Mouse (Mus musculus): Measurements from ENCODE around the gene Ppp1r13b. TPM values are rescaled to one million over a fixed set of nuclear protein-coding genes. Genes with fewer than 3 reads are reported as not detected.

Gene Ppp1r13b
- polyA plus RNA-seq, 1 experiment = 34.1 TPM

GRCm38 (mm10) chr12:111906309-111906875, 1.5 kb downstream of the Ppp1r13b start:
- WGBS = 20% methylated on average over 5 of the region's 5 CpGs
- peaks cover 17% of the 10 kb centered on the region for H3K4me1 ChIP-seq (ENCODE audit: control insufficient read depth, insufficient read depth, low read length)
- DNase-seq = no peak
- H3K4me3 ChIP-seq (replicated peaks; ENCODE audit: extremely low read depth, low read depth, low read length) = peak overlapping the region; percentile 71
- TF ChIP-seq POLR2A (IDR thresholded peaks at IDR 0.05; ENCODE audit: borderline replicate concordance, extremely low read depth, low read depth, low read length) (no peak), CTCF (IDR thresholded peaks at IDR 0.05; ENCODE audit: insufficient read depth, low read length) (no peak)

DNA sequence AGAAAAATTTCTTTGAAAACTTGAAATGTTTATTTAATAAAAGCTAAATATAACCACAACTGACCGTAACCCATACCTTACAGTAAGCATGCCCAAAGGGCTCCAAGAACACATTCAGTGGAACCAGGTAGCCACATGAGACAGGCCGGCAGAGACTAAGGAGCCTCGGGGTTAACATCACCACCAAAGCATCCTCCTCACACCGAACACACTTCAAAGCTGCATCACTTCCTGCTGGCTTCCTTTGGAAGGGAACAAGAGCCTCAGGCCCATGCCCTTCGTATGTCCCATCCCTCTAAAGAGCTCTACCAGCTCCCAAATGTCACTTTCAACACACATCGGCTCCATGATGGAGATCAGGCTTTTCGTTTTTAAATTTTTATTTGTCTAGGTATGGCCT, 5.4 kb downstream of the Ppp1r13b start:
- 42% methylated on average over 7 of the region's 7 CpGs for WGBS
- H3K4me1 ChIP-seq (ENCODE audit: control insufficient read depth, insufficient read depth, low read length) = peaks cover 31% of the 10 kb centered on the region
- TF ChIP-seq POLR2A (IDR thresholded peaks at IDR 0.05; ENCODE audit: borderline replicate concordance, extremely low read depth, low read depth, low read length) (no peak), CTCF (IDR thresholded peaks at IDR 0.05; ENCODE audit: insufficient read depth, low read length) (no peak)

DNA sequence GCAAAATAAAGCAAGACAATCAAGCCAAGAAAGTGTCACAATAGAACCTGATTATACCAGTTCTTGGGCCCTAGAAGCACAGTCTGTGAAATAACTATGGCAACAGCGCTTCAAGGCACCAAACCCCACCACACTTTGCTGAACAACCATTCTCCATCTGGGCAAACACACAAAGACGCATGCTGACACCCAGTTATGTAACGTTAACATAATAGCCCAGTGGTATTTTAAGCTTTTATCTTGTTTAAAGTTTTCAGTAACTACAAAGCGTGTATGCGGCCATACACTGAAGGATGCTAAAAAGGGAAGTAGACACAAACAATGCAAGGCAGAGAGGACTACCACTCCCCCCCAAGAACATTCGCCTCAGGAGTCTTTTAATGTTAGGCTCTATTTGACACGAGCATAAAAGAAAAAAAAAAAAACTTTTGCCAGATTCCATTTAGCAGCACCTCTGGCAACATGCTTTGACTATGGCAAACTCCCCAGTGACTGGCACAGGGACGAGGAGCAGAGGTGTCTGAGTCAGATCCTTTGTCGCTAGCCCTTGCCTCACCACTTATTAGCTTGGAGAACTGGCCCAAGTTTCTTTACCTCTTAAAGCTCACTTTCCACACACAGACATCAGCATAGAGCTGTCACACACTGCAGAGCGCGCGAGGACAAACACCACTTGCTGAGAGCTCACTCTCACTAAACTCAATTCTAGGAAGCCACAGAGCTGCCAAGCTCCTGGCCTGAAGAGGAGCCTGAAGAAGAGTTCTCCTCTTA, 6.6 kb downstream of the Ppp1r13b start:
- H3K4me1 ChIP-seq (ENCODE audit: control insufficient read depth, insufficient read depth, low read length) = peaks cover 41% of the 10 kb centered on the region
- H3K4me3 ChIP-seq (replicated peaks; ENCODE audit: extremely low read depth, low read depth, low read length) = no peak overlapping the region
- TF ChIP-seq POLR2A (IDR thresholded peaks at IDR 0.05; ENCODE audit: borderline replicate concordance, extremely low read depth, low read depth, low read length) = no peak
- TF ChIP-seq CTCF (IDR thresholded peaks at IDR 0.05; ENCODE audit: insufficient read depth, low read length) = no peak
- DNase-seq = no peak
- 16% methylated on average over 12 of the region's 12 CpGs for WGBS

More for the DNA sequence above, 5.4 kb downstream of the Ppp1r13b start:
- no peak overlapping the region for H3K4me3 ChIP-seq (replicated peaks; ENCODE audit: extremely low read depth, low read depth, low read length)
- no peak for DNase-seq

- Histone ChIP-seq H3K4me1 (ENCODE audit: control insufficient read depth, insufficient read depth, low read length) (peaks cover 47% of the 10 kb centered on the region), H3K4me3 (replicated peaks; ENCODE audit: extremely low read depth, low read depth, low read length) (no peak overlapping the region)
- TF ChIP-seq CTCF (IDR thresholded peaks at IDR 0.05; ENCODE audit: insufficient read depth, low read length) = no peak
- TF ChIP-seq POLR2A (IDR thresholded peaks at IDR 0.05; ENCODE audit: borderline replicate concordance, extremely low read depth, low read depth, low read length) = no peak
- 53% methylated on average over 5 of the region's 5 CpGs for WGBS
- DNase-seq = no peak
Observed at GRCm38 (mm10) chr12:111899646-111900045, 8.3 kb downstream of the Ppp1r13b start.

- WGBS = 50% methylated on average over 9 of the region's 9 CpGs
- H3K4me3 ChIP-seq (replicated peaks; ENCODE audit: extremely low read depth, low read depth, low read length) = no peak overlapping the region
- TF ChIP-seq POLR2A (IDR thresholded peaks at IDR 0.05; ENCODE audit: borderline replicate concordance, extremely low read depth, low read depth, low read length) (no peak), CTCF (IDR thresholded peaks at IDR 0.05; ENCODE audit: insufficient read depth, low read length) (no peak)
- no peak for DNase-seq
- peaks cover 50% of the 10 kb centered on the region for H3K4me1 ChIP-seq (ENCODE audit: control insufficient read depth, insufficient read depth, low read length)
Observed at GRCm38 (mm10) chr12:111898686-111899085, 9.2 kb downstream of the Ppp1r13b start.

- WGBS = 22% methylated on average over 7 of the region's 7 CpGs
- no peak for DNase-seq
- no peak for TF ChIP-seq CTCF (IDR thresholded peaks at IDR 0.05; ENCODE audit: insufficient read depth, low read length)
- TF ChIP-seq POLR2A (IDR thresholded peaks at IDR 0.05; ENCODE audit: borderline replicate concordance, extremely low read depth, low read depth, low read length) = no peak
- Histone ChIP-seq H3K4me1 (ENCODE audit: control insufficient read depth, insufficient read depth, low read length) (peaks cover 47% of the 10 kb centered on the region), H3K4me3 (replicated peaks; ENCODE audit: extremely low read depth, low read depth, low read length) (no peak overlapping the region)
Observed at GRCm38 (mm10) chr12:111896908-111897661, 10.8 kb downstream of the Ppp1r13b start.

GRCm38 (mm10) chr12:111894082-111894481, 13.8 kb downstream of the Ppp1r13b start:
- Histone ChIP-seq H3K4me1 (ENCODE audit: control insufficient read depth, insufficient read depth, low read length) (peaks cover 42% of the 10 kb centered on the region), H3K4me3 (replicated peaks; ENCODE audit: extremely low read depth, low read depth, low read length) (no peak overlapping the region)
- 0 out of 2 replicates have a peak, but pooled peaks have one; percentile 19 for TF ChIP-seq POLR2A (IDR thresholded peaks at IDR 0.05; ENCODE audit: borderline replicate concordance, extremely low read depth, low read depth, low read length)
- no peak for TF ChIP-seq CTCF (IDR thresholded peaks at IDR 0.05; ENCODE audit: insufficient read depth, low read length)
- 31% methylated on average over 1 of the region's 1 CpGs for WGBS
- peak; percentile 49 for DNase-seq

DNA sequence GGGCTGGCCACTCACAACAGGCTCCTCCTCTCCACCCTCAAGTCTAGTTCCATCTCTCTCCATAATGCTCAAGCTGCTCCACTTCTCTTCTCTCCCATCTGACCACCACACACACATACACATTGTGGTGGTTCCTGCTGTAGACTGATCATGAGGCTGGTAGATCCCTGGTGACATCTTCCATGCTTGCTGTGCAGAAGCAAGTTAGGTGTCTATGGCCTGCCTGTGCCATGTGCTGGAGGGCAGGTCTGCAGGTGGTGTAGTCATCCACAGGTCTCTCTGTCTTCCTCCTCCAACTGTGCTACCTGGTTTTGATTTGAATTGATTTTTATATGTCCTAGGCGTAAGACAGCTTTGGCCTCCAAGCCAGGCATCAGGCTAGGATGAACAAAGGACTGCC, 14.9 kb downstream of the Ppp1r13b start:
- 97% methylated on average over 1 of the region's 1 CpGs for WGBS
- no peak for TF ChIP-seq CTCF (IDR thresholded peaks at IDR 0.05; ENCODE audit: insufficient read depth, low read length)
- Histone ChIP-seq H3K4me3 (replicated peaks; ENCODE audit: extremely low read depth, low read depth, low read length) (no peak overlapping the region), H3K4me1 (ENCODE audit: control insufficient read depth, insufficient read depth, low read length) (peaks cover 41% of the 10 kb centered on the region)
- DNase-seq = no peak

DNA sequence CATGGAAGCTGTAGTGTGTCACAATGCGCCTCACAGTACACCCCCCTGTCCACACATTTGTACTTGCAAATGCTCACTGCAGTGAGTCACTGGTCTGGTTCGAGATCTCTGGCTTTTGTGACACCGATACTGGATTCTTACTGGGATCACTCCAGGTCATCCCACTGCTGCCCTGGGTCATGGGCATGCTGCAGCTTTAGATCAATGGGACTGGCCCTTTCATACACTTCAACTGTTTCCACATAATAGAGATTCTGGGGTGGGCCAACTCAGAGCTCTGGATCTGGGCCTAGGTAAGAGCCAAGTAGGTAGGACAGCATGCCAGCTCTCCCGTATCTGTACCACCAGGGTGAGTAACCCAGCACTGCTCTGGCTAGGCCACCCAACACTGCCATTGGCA, 16.1 kb downstream of the Ppp1r13b start:
- H3K4me1 ChIP-seq (ENCODE audit: control insufficient read depth, insufficient read depth, low read length) = peaks cover 34% of the 10 kb centered on the region
- no peak overlapping the region for H3K4me3 ChIP-seq (replicated peaks; ENCODE audit: extremely low read depth, low read depth, low read length)

More for the DNA sequence above, 16.1 kb downstream of the Ppp1r13b start:
- no peak for DNase-seq
- WGBS = 67% methylated on average over 4 of the region's 4 CpGs
- no peak for TF ChIP-seq POLR2A (IDR thresholded peaks at IDR 0.05; ENCODE audit: borderline replicate concordance, extremely low read depth, low read depth, low read length)
- no peak for TF ChIP-seq CTCF (IDR thresholded peaks at IDR 0.05; ENCODE audit: insufficient read depth, low read length)
